In genomic region chr9:56435821-56436526, GRCm38 (mm10) we compare ENCODE assay signal across 16 mouse cellular contexts. TPM values are rescaled to one million over a fixed set of nuclear protein-coding genes. Genes with fewer than 3 reads are reported as not detected.
A peak's percentile ranks its signal among the peaks of the same experiment; 100 is the strongest.
DNase-seq lines count a peak whose midpoint lies in the region; ATAC-seq and TF ChIP-seq lines count a peak whose summit lies in the region.
"Had no signal": no experiment of that assay in that cellular context is flagged by ENCODE, and none has a peak within 500 bp of the region (broad histone marks: within the 10 kb centered on the region; RNA-seq: fewer than 3 reads in every experiment).

No protein-coding gene starts in this region.

- no peak overlapping the region for H3K9ac ChIP-seq in forebrain, embryonic 15.5 days (replicated peaks)
- H3K9ac ChIP-seq in forebrain, embryonic 11.5 days (ENCODE audit: low read length) = no peak overlapping the region
- H3K9ac ChIP-seq: kidney, embryonic 15.5 days had no signal

- H3K9me3 ChIP-seq in forebrain, embryonic 15.5 days = no peaks in the 10 kb centered on the region
- no peaks in the 10 kb centered on the region for H3K9me3 ChIP-seq in forebrain, embryonic 11.5 days (ENCODE audit: control insufficient read depth, low read length)
- H3K9me3 ChIP-seq: kidney, embryonic 15.5 days had no signal

- H3K4me2 ChIP-seq in forebrain, embryonic 15.5 days (replicated peaks) = no peak overlapping the region
- H3K4me2 ChIP-seq in forebrain, embryonic 11.5 days (ENCODE audit: low read depth, low read length, severe bottlenecking) = no peak overlapping the region
- H3K4me2 ChIP-seq: kidney, embryonic 15.5 days; liver, embryonic 11.5 days; midbrain, embryonic 11.5 days had no signal

- no peaks in the 10 kb centered on the region for H3K27me3 ChIP-seq in forebrain, embryonic 15.5 days
- H3K27me3 ChIP-seq in forebrain, embryonic 11.5 days (ENCODE audit: control insufficient read depth, insufficient read depth, low read length) = no peaks in the 10 kb centered on the region
- H3K27me3 ChIP-seq in testis, adult 2 months (ENCODE audit: control insufficient read depth, insufficient read depth, low read length) = no peaks in the 10 kb centered on the region
- H3K27me3 ChIP-seq: kidney, embryonic 15.5 days had no signal

- no peaks in the 10 kb centered on the region for H3K36me3 ChIP-seq in forebrain, embryonic 15.5 days
- no peaks in the 10 kb centered on the region for H3K36me3 ChIP-seq in forebrain, embryonic 11.5 days (ENCODE audit: control insufficient read depth, insufficient read depth, low read length)
- no peaks in the 10 kb centered on the region for H3K36me3 ChIP-seq in testis, adult 2 months (ENCODE audit: control insufficient read depth, insufficient read depth, low read length)
- H3K36me3 ChIP-seq: kidney, embryonic 15.5 days had no signal

- ATAC-seq in forebrain, embryonic 15.5 days (replicated peaks) = no peak
- ATAC-seq in forebrain, embryonic 11.5 days (replicated peaks; ENCODE audit: low FRiP score) = no peak

- no peak for TF ChIP-seq POLR2A in testis, adult 2 months (IDR thresholded peaks at IDR 0.05; ENCODE audit: control insufficient read depth, low read depth, low read length)

- H3K4me3 ChIP-seq in forebrain, embryonic 15.5 days = no peak overlapping the region
- no peak overlapping the region for H3K4me3 ChIP-seq in forebrain, embryonic 11.5 days (ENCODE audit: low read depth, low read length)
- H3K4me3 ChIP-seq in testis, adult 2 months (ENCODE audit: control insufficient read depth, low read depth, low read length) = peak overlapping the region; percentile 73
- H3K4me3 ChIP-seq: kidney, embryonic 15.5 days had no signal

- no peak for DNase-seq in forebrain, embryonic 11.5 days (ENCODE audit: low spot score)
- peak; percentile 22 to 47 for DNase-seq in layer of hippocampus, adult 18-20 months (ENCODE audit: low spot score in 2 of 2)
- DNase-seq in layer of hippocampus, adult 9-10 months (ENCODE audit: low spot score) = no peak
- no peak for DNase-seq in testis, postnatal 10 days (ENCODE audit: low spot score)
- no peak for DNase-seq in adrenal gland, adult 8-10 months
- no peak for DNase-seq in thymus, postnatal 4 days
- DNase-seq: B cell, adult 2 months; heart, adult 18-20 months; heart, postnatal 10 days; lung, postnatal 14 days; thymus, postnatal 25 days had no signal

- peak overlapping the region; percentile 68 for H3K27ac ChIP-seq in forebrain, embryonic 15.5 days (replicated peaks)
- no peak overlapping the region for H3K27ac ChIP-seq in forebrain, embryonic 11.5 days (ENCODE audit: low read depth, low read length)
- no peak overlapping the region for H3K27ac ChIP-seq in testis, adult 2 months (ENCODE audit: control insufficient read depth, insufficient read depth, low read depth, low read length)
- H3K27ac ChIP-seq: kidney, embryonic 15.5 days had no signal

- WGBS in forebrain, embryonic 15.5 days = 70% methylated on average over 5 of the region's 5 CpGs
- 90% methylated on average over 5 of the region's 5 CpGs for WGBS in forebrain, embryonic 11.5 days

- no peak for TF ChIP-seq CTCF in testis, adult 2 months (IDR thresholded peaks at IDR 0.05; ENCODE audit: control insufficient read depth, insufficient read depth, insufficient replicate concordance, low read depth, low read length)

- H3K4me1 ChIP-seq in forebrain, embryonic 15.5 days = peaks cover 11% of the 10 kb centered on the region
- H3K4me1 ChIP-seq in forebrain, embryonic 11.5 days (replicated peaks; ENCODE audit: control insufficient read depth, insufficient read depth, low read length) = no peaks in the 10 kb centered on the region
- H3K4me1 ChIP-seq in testis, adult 2 months (ENCODE audit: control insufficient read depth, insufficient read depth, low read length) = no peaks in the 10 kb centered on the region
- H3K4me1 ChIP-seq: kidney, embryonic 15.5 days had no signal

RNA-seq across cellular contexts. Expression of gene Hmg20a, which starts 17.6 kb away (rescaled TPM):
- polyA plus RNA-seq in forebrain, embryonic 15.5 days (2015; fragmentation: Nextera tagmentation; extraction: Ambion mirVana) = 85.9 and 91.2 TPM in 2 replicates
- 73.0 and 74.7 TPM in 2 replicates for polyA plus RNA-seq in forebrain, embryonic 11.5 days (2014; fragmentation: Nextera tagmentation; extraction: Ambion mirVana)
- 10 to 100 TPM; 72.2 to 78.2 TPM for total RNA-seq in layer of hippocampus, adult 18-20 months (2021)
- 6.8 and 7.9 TPM in 2 replicates for polyA plus RNA-seq in testis, adult 2 months (2012; rRNA removed)
- total RNA-seq in adrenal gland, adult 8-10 months (2022) = 10 to 100 TPM; 48.6 to 62.3 (median 54.7) TPM

RNA-seq across cellular contexts. Expression of gene Peak1, which starts 18.1 kb away (rescaled TPM):
- 4.6 and 4.9 TPM in 2 replicates for polyA plus RNA-seq in forebrain, embryonic 15.5 days (2015; fragmentation: Nextera tagmentation; extraction: Ambion mirVana)
- 5.8 and 6.2 TPM in 2 replicates for polyA plus RNA-seq in forebrain, embryonic 11.5 days (2014; fragmentation: Nextera tagmentation; extraction: Ambion mirVana)
- 10 to 100 TPM; 50.0 to 53.3 TPM for total RNA-seq in layer of hippocampus, adult 18-20 months (2021)
- 5.2 and 5.5 TPM in 2 replicates for polyA plus RNA-seq in testis, adult 2 months (2012; rRNA removed)
- total RNA-seq in adrenal gland, adult 8-10 months (2022) = 10 to 100 TPM; 54.2 to 77.2 (median 64.8) TPM

Comparison
In these comparisons a context has a peak if more than half of its experiments do, and no peak if none do; other contexts are left out.
1. DNase-seq: peak in layer of hippocampus, adult 18-20 months (2 of 2); none in forebrain, embryonic 11.5 days (single experiment), layer of hippocampus, adult 9-10 months (single experiment), testis, postnatal 10 days (single experiment), adrenal gland, adult 8-10 months (single experiment) and thymus, postnatal 4 days (single experiment).